Mouse (Mus musculus): ENCODE measurements at regions not wholly inside any gene's neighbourhood (a gene's known extent, or its start where the extent isn't known, plus 50 kb on each side); places are given as distances from the start of the nearest gene placed in this dataset.

- in situ Hi-C loops (cut with MboI; ENCODE audit: low pct_unique_long_range_greater_than_20kb in 1 of 2, low sequenced_read_pairs in 2 of 2, unreplicated experiment in 1 of 2), result no loop called here
Observed at GRCm38 (mm10) chr4:99601463-99601862, 54.6 kb upstream of the Foxd3 start.

All from mouse embryonic stem cell (cell line).